Mouse (Mus musculus) kidney, adult 2 months (tissue): Measurements from ENCODE around the gene Stk26. TPM values are rescaled to one million over a fixed set of nuclear protein-coding genes. Genes with fewer than 3 reads are reported as not detected.

ENCODE experiments used
- DNase-seq: peaks from one replicate; pipeline ENCODE4 v3.0.0; 2021
- H3K27ac ChIP-seq: fragments of 200-500 bp; 2 replicates; pipeline ENCODE4 v1.5.1; 2012; ENCODE audit warnings: low read depth, low read length, control low read depth, inconsistent platforms; ENCODE audit not compliant: insufficient read depth
- H3K27me3 ChIP-seq: fragments of 200-500 bp; replicated peaks from 2 replicates; pipeline ENCODE4 v1.6.1; 2012; ENCODE audit warnings: mild to moderate bottlenecking, moderate library complexity, low read length, inconsistent platforms; ENCODE audit not compliant: control insufficient read depth, insufficient read depth
- H3K36me3 ChIP-seq: fragments of 200-500 bp; 2 replicates; pipeline ENCODE4 v1.6.1; 2012; ENCODE audit warnings: mild to moderate bottlenecking, moderate library complexity, low read length, inconsistent platforms; ENCODE audit not compliant: control insufficient read depth, insufficient read depth
- H3K4me1 ChIP-seq: fragments of 200-500 bp; 2 replicates; pipeline ENCODE4 v1.6.1; 2011; ENCODE audit warnings: low read length; ENCODE audit not compliant: control insufficient read depth, insufficient read depth
- H3K4me3 ChIP-seq: fragments of 200-500 bp; 2 replicates; pipeline ENCODE4 v1.5.1; 2011; ENCODE audit warnings: mild to moderate bottlenecking, low read depth, low read length, control low read depth; ENCODE audit not compliant: insufficient read depth
- CTCF ChIP-seq: fragments of 200-500 bp; conservative IDR thresholded peaks from 2 replicates; pipeline ENCODE4 v1.5.1; 2011; ENCODE audit warnings: low read depth, mild to moderate bottlenecking, control low read depth, low read length, moderate library complexity, mixed read lengths; ENCODE audit not compliant: insufficient read depth, insufficient read length
- POLR2A ChIP-seq: fragments of 200-500 bp; IDR thresholded peaks from one replicate; pipeline ENCODE4 v1.6.1; 2011; ENCODE audit warnings: low read depth, low read length, control low read depth
- WGBS: fragments of 180-500 bp; shearing (Covaris S2); methylation state at CpG from one replicate; pipeline ENCODE4 v1.1.7; 2018; 5-methylcytosine and 5-hydroxymethylcytosine counted together
- polyA plus RNA-seq: library from polyadenylated mRNA; depleted of rRNA; stranded (reverse); fragments of >200 nt; gene quantifications from 2 replicates; pipeline ENCODE4 v1.2.3, GENCODE M21; 2012

Stk26 gene
- polyA plus RNA-seq, 1 experiment = 1.6 TPM

- WGBS = 87% methylated on average over 6 of the region's 6 CpGs
- H3K27ac ChIP-seq = no peak overlapping the region
- no peak for DNase-seq
- H3K4me3 ChIP-seq = no peak overlapping the region
- H3K4me1 ChIP-seq = no peaks in the 10 kb centered on the region
- TF ChIP-seq POLR2A (no peak), CTCF (no peak)
- H3K36me3 ChIP-seq = no peaks in the 10 kb centered on the region
- no peaks in the 10 kb centered on the region for H3K27me3 ChIP-seq
Observed at GRCm38 (mm10) chrX:50874246-50875002, 33.6 kb downstream of the Stk26 start.

GRCm38 (mm10) chrX:50887999-50888398, 47.2 kb downstream of the Stk26 start:
- Histone ChIP-seq H3K4me1 (no peaks in the 10 kb centered on the region), H3K27me3 (no peaks in the 10 kb centered on the region), H3K36me3 (no peaks in the 10 kb centered on the region), H3K27ac (no peak overlapping the region), H3K4me3 (no peak overlapping the region)
- WGBS = 79% methylated on average over 2 of the region's 2 CpGs
- no peak for DNase-seq
- TF ChIP-seq CTCF (no peak), POLR2A (no peak)

DNA sequence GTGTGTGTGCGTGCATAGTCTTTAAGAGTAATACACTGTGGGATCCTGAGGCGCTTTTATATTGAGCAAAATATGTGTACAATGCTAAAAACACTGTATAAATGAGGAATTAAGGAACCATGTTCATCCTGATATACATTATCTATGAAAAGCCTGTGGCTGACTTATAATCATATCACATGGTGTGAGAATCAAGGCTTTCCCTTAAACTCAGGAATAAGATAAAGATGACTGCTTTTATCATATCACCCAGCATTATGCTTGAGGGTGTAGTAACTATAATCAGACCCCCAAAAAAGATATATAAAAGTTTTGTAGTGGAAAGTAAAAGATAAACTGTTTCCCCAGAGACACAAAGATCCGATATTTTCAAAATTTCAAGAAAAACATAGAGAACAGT, 62.6 kb downstream of the Stk26 start:
- 96% methylated on average over 3 of the region's 3 CpGs for WGBS
- TF ChIP-seq CTCF (no peak), POLR2A (no peak)
- Histone ChIP-seq H3K27me3 (no peaks in the 10 kb centered on the region), H3K4me1 (no peaks in the 10 kb centered on the region), H3K4me3 (no peak overlapping the region), H3K27ac (no peak overlapping the region), H3K36me3 (no peaks in the 10 kb centered on the region)
- no peak for DNase-seq

- WGBS = 77% methylated on average over 5 of the region's 5 CpGs
- Histone ChIP-seq H3K27me3 (no peaks in the 10 kb centered on the region), H3K4me1 (no peaks in the 10 kb centered on the region), H3K4me3 (no peak overlapping the region), H3K27ac (no peak overlapping the region), H3K36me3 (no peaks in the 10 kb centered on the region)
- TF ChIP-seq POLR2A = no peak
- no peak for TF ChIP-seq CTCF
- DNase-seq = no peak
Observed at GRCm38 (mm10) chrX:50909915-50910314, 69.1 kb downstream of the Stk26 start.

GRCm38 (mm10) chrX:50917389-50917788, 76.5 kb downstream of the Stk26 start:
- Histone ChIP-seq H3K4me3 (no peak overlapping the region), H3K27me3 (no peaks in the 10 kb centered on the region), H3K4me1 (no peaks in the 10 kb centered on the region), H3K27ac (no peak overlapping the region), H3K36me3 (no peaks in the 10 kb centered on the region)
- no peak for TF ChIP-seq POLR2A
- no peak for TF ChIP-seq CTCF
- DNase-seq = no peak
- 25% methylated on average over 3 of the region's 3 CpGs for WGBS

DNA sequence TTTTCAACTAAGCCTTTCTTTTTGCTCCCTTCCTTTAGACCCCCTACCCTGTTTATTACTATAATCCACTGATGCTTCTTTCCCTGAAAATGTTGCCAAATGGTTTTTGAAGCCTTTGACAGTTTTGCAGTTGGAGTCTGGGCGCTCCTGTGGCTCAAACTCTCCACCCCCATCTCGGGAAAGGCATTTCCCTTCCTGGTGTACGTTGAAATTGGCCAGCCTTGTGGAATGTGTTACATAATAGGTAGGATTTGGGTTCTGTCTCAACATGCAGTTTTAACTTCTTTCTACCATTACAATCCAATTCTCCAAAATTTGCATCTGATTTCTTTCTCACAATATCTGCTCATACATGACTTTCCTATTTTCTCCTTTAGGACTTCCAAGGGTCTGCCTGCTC, 77.9 kb downstream of the Stk26 start:
- 28% methylated on average over 3 of the region's 3 CpGs for WGBS
- no peaks in the 10 kb centered on the region for H3K36me3 ChIP-seq
- no peak overlapping the region for H3K27ac ChIP-seq
- no peaks in the 10 kb centered on the region for H3K4me1 ChIP-seq
- DNase-seq = no peak
- H3K4me3 ChIP-seq = no peak overlapping the region
- no peaks in the 10 kb centered on the region for H3K27me3 ChIP-seq
- TF ChIP-seq POLR2A = no peak
- TF ChIP-seq CTCF = no peak

DNA sequence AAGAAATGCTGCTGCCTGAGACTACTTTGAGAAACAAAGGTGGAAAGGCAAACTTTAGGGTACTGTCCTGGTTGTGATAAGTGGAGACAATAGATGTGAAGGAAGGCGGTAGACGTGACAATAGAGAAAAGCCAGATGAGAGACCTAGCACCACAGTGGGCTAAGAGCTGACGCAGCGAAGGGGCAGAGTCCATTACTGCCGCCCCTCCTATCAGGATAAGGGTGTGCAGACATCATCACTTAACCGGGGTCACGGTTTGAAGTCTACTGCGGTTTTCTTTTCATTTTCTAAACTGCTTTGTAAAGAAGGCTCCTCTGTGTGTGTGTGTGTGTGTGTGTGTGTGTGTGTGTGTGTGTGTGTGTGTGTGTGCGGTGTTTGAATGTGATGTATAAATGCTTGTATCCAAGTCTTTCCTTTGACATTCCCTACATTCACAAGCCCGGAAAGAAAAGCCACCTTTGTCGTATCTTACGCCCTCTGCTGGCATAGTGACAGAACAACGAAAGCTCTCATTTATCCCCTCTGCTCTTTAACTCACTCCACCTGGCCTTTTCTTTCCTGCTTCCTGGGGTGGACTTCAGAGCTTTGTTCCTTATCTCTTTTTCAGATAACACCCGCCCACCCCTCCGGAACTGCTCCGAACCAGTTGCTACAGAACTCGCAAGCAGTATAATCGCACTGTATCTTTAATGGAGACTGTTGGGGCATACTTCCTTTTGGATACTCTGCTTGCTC, 84.0 kb downstream of the Stk26 start:
- no peak overlapping the region for H3K27ac ChIP-seq

More for the DNA sequence above, 84.0 kb downstream of the Stk26 start:
- WGBS = 59% methylated on average over 18 of the region's 18 CpGs
- Histone ChIP-seq H3K4me1 (no peaks in the 10 kb centered on the region), H3K36me3 (no peaks in the 10 kb centered on the region), H3K4me3 (no peak overlapping the region), H3K27me3 (no peaks in the 10 kb centered on the region)
- DNase-seq = peak; percentile 16
- no peak for TF ChIP-seq POLR2A
- TF ChIP-seq CTCF = 0 out of 2 replicates have a peak, but pooled peaks have one; percentile 18
